Mouse (Mus musculus) limb, embryonic 13.5 days (tissue): Measurements from ENCODE around the gene Sntg2. TPM values are rescaled to one million over a fixed set of nuclear protein-coding genes. Genes with fewer than 3 reads are reported as not detected.

Source experiments
- ATAC-seq: fragments of 200-750 bp; cut with Nextera tagmentation; 2 replicates; pipeline ENCODE4 v1.8.0; 2017; ENCODE audit warnings: low read depth, moderate number of reproducible peaks, moderate TSS enrichment; ENCODE audit not compliant: low FRiP score
- H3K27ac ChIP-seq: fragments of 300-500 bp; sonication (generic); 2 replicates; pipeline ENCODE4 v1.5.1; 2015; ENCODE audit warnings: inconsistent platforms, mild to moderate bottlenecking, moderate library complexity
- H3K27me3 ChIP-seq: fragments of 300-500 bp; sonication (generic); 2 replicates; pipeline ENCODE4 v1.6.1; 2015; ENCODE audit warnings: mild to moderate bottlenecking, inconsistent platforms
- H3K36me3 ChIP-seq: fragments of 300-500 bp; sonication (generic); 2 replicates; pipeline ENCODE4 v1.6.1; 2015; ENCODE audit warnings: inconsistent platforms, mild to moderate bottlenecking, moderate library complexity
- H3K4me1 ChIP-seq: fragments of 300-500 bp; sonication (generic); 2 replicates; pipeline ENCODE4 v1.6.1; 2015; ENCODE audit warnings: inconsistent platforms
- H3K4me2 ChIP-seq: fragments of 300-500 bp; sonication (generic); replicated peaks from 2 replicates; pipeline ENCODE4 v1.6.1; 2015; ENCODE audit warnings: inconsistent platforms, mild to moderate bottlenecking, moderate library complexity
- H3K4me3 ChIP-seq: fragments of 300-500 bp; sonication (generic); 2 replicates; pipeline ENCODE4 v1.5.1; 2015; ENCODE audit warnings: moderate library complexity, mild to moderate bottlenecking, inconsistent platforms
- H3K9ac ChIP-seq: fragments of 300-500 bp; sonication (generic); 2 replicates; pipeline ENCODE4 v1.6.1; 2015; ENCODE audit warnings: mild to moderate bottlenecking, inconsistent platforms
- H3K9me3 ChIP-seq: fragments of 300-500 bp; sonication (generic); 2 replicates; pipeline ENCODE4 v1.6.1; 2016; ENCODE audit warnings: inconsistent platforms
- WGBS: fragments of 180-500 bp; shearing (Covaris S2); methylation state at CpG from one replicate; pipeline ENCODE4 v1.1.7; 2015; 5-methylcytosine and 5-hydroxymethylcytosine counted together
- polyA plus RNA-seq: library from polyadenylated mRNA; unstranded; fragments of >200 nt; fragmentation: Nextera tagmentation; extraction: Ambion mirVana; gene quantifications from 2 replicates; pipeline ENCODE4 v1.2.1, GENCODE M21; 2015

Sntg2 gene
- polyA plus RNA-seq, 1 experiment from 2014 or later, result 1.9 TPM

DNA sequence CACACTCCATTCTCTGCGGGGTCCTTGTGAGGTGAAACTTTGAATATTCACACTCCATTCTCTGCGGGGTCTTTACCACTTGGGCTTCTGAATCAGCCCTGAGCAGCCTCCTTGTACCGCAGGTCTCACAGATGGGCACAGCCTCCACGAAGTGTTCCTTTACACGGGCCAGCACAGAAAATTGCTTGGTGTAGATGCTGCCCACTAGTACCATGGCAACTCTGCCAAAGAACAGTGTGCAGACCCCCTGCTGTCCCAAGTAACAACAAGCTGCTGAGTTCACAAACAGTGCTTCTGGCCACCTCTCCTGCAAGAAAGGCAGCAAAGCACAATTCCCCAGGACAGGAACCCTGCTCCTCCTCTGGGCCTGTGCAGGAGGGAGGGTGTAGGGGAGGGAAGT lies 109.0 kb downstream of the Sntg2 start:
- Histone ChIP-seq H3K4me3 (no peak overlapping the region), H3K27ac (no peak overlapping the region), H3K4me2 (no peak overlapping the region), H3K9ac (no peak overlapping the region), H3K36me3 (no peaks in the 10 kb centered on the region), H3K4me1 (peaks cover 13% of the 10 kb centered on the region), H3K9me3 (no peaks in the 10 kb centered on the region), H3K27me3 (peaks cover 27% of the 10 kb centered on the region)
- WGBS, result 46% methylated on average over 5 of the region's 5 CpGs
- ATAC-seq, result no peak

DNA sequence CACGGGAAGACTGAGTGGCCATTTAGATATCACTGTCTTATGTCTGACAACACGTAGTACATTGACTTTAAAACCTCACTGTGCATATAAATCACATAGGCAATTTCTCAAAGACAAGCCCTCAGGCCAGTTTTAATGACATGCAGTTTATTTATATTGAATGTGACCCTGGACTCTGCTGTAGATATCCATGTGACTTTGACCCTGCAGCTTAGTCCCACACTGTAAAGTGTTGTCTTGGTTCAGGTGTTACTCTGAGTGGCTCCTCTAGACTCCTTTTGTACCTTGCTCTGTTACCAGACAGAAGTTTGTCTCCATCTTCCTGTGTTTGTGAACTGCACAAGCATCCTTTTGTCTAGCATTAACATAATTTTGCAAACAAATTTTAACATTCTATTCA lies 112.0 kb downstream of the Sntg2 start:
- peaks cover 13% of the 10 kb centered on the region for H3K4me1 ChIP-seq
- WGBS, result 14% methylated on average over 2 of the region's 2 CpGs
- ATAC-seq, result no peak

DNA sequence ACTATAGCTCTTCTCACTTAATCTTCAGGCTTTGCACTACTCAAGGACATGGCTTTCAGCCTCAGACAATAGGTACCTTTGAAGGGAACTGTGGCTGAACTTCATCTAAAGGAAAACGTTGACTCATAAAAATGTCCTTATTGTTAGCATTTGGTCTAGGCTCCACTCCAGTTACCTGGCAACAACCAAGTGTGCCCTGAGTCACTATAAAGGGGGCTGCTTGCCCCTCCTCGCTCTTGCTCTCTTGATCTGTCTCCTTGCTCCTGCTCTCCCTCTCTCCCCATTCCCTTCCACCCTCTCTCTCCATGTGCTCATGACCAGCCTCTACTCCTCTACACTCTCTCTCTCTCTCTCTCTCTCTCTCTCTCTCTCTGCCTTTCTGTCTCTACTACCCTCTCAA lies 114.5 kb downstream of the Sntg2 start:
- Histone ChIP-seq H3K9me3 (no peaks in the 10 kb centered on the region), H3K4me1 (peaks cover 13% of the 10 kb centered on the region), H3K36me3 (no peaks in the 10 kb centered on the region), H3K4me3 (no peak overlapping the region), H3K27me3 (peaks cover 35% of the 10 kb centered on the region), H3K9ac (no peak overlapping the region), H3K4me2 (no peak overlapping the region), H3K27ac (no peak overlapping the region)
- no peak for ATAC-seq
- WGBS, result 51% methylated on average over 2 of the region's 2 CpGs

More for the DNA sequence above, 112.0 kb downstream of the Sntg2 start:
- no peaks in the 10 kb centered on the region for H3K36me3 ChIP-seq
- H3K27me3 ChIP-seq, result peaks cover 33% of the 10 kb centered on the region
- no peak overlapping the region for H3K4me3 ChIP-seq
- no peaks in the 10 kb centered on the region for H3K9me3 ChIP-seq
- no peak overlapping the region for H3K4me2 ChIP-seq
- H3K9ac ChIP-seq, result no peak overlapping the region
- H3K27ac ChIP-seq, result no peak overlapping the region

DNA sequence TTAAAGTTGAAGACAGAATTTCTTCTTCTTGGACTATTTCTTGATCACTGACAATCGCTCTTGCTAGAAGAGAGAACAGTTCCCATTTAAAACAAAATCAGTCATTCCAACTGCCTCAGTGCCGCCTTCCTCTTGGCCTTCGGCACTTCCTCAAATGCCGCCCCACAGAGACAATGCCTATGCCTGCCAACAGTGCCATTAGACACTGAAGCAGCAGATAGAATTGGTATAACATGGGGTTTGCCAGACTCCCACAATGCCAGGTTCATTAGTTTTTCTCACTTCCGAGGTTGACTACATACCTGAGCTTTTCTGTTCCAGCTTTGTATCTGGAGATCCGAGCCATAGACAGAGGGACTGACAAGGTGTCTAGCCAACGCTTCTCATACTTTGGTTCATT lies 115.5 kb downstream of the Sntg2 start:
- Histone ChIP-seq H3K9ac (no peak overlapping the region), H3K4me2 (no peak overlapping the region), H3K27ac (no peak overlapping the region), H3K9me3 (no peaks in the 10 kb centered on the region), H3K4me1 (peaks cover 13% of the 10 kb centered on the region), H3K36me3 (no peaks in the 10 kb centered on the region), H3K27me3 (peaks cover 31% of the 10 kb centered on the region), H3K4me3 (no peak overlapping the region)
- ATAC-seq, result no peak
- WGBS, result 94% methylated on average over 7 of the region's 7 CpGs

DNA sequence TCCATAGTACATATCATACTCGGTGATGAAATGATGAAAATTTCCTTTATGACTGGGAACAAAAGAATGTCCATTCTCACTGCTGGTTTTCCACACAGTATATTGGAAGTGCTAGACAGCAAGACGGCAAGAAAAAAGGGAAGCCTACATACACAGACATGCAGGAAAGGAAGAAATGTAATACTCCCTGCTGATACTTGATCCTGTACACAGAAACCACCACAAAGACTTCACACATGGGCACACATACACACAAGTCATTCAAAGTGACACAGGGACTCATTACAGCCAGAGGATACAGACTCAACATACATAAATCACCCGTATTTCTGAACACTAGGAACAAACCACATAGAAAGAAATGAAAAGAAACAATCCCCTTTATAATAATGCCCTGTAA lies 117.0 kb downstream of the Sntg2 start:
- no peak overlapping the region for H3K4me3 ChIP-seq
- peaks cover 13% of the 10 kb centered on the region for H3K4me1 ChIP-seq
- no peaks in the 10 kb centered on the region for H3K9me3 ChIP-seq
- no peak overlapping the region for H3K9ac ChIP-seq
- WGBS, result 72% methylated on average over 3 of the region's 3 CpGs
- H3K36me3 ChIP-seq, result no peaks in the 10 kb centered on the region
- no peak for ATAC-seq
- no peak overlapping the region for H3K4me2 ChIP-seq
- H3K27me3 ChIP-seq, result peaks cover 35% of the 10 kb centered on the region
- H3K27ac ChIP-seq, result no peak overlapping the region

DNA sequence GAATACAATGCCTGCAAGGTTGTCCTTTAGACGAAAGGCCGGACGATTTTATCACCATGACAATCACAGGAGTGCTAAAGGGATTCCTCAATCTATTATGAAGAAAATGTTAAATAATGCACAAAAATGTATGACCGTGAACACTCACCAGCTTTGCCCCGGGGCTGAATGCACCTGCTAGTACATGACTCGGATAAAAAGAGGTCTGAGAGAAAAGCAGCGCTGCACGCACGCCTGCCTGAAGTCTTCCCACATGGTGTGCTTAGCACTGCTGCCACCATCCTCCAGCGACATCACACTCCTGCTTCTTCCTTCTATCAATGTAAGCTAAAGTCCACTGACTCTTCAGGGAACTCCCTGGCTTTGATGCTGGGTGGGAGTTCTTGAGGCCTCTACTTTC lies 118.6 kb downstream of the Sntg2 start:
- H3K9me3 ChIP-seq, result no peaks in the 10 kb centered on the region
- H3K4me1 ChIP-seq, result peaks cover 3% of the 10 kb centered on the region
- 85% methylated on average over 10 of the region's 10 CpGs for WGBS
- no peak overlapping the region for H3K4me3 ChIP-seq
- no peak for ATAC-seq
- no peak overlapping the region for H3K9ac ChIP-seq
- no peak overlapping the region for H3K27ac ChIP-seq
- no peak overlapping the region for H3K4me2 ChIP-seq
- H3K36me3 ChIP-seq, result no peaks in the 10 kb centered on the region
- peaks cover 42% of the 10 kb centered on the region for H3K27me3 ChIP-seq

DNA sequence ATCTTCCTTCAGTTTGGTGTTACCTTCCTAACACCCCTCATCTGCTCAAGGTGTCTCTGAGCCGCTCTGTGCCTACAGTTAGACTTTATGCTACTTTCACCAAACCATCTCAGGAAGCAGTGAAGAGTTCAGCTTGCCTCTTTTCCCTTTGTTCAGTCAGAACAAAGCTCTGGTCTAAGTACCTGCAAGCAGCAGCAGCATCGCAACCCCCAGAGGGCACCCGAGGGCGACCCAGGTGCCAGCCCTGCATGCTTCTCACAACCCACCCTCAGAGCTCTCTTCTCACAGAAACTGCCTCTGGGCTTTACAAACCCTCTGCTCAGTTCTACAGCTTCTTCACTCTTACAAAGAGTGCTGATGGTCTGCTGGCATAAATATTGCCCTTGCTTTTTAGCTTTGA lies 120.8 kb downstream of the Sntg2 start:
- Histone ChIP-seq H3K4me2 (no peak overlapping the region), H3K36me3 (no peaks in the 10 kb centered on the region), H3K4me3 (no peak overlapping the region), H3K4me1 (no peaks in the 10 kb centered on the region), H3K9ac (no peak overlapping the region), H3K9me3 (no peaks in the 10 kb centered on the region), H3K27me3 (peaks cover 44% of the 10 kb centered on the region), H3K27ac (no peak overlapping the region)
- WGBS, result 88% methylated on average over 4 of the region's 4 CpGs
- ATAC-seq, result no peak

DNA sequence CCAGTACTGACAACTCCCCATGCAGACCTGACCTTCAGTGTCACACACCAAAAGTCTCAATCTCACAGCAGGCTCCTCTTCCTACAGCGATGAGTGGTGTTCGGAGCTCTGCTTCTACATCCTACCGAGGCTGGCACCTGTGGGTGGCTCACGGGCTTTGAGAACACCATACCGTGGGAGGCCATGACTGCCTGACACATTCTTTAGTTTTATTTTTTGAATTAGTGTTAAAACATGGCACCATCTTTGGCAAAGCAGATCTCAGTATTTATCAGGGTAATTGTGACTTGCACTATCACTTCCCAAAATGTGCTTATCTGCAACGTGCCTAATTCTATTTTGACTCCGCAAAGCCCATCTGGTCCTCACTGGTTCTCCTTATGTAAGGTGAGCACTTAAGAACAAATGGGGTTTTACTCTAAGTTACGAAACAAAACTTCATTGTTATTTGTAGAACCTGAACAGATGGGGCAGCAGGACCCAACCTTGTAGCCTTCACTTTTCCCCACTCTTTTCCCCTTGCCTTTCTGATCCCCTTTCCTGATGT lies 121.8 kb downstream of the Sntg2 start:
- ATAC-seq, result no peak
- Histone ChIP-seq H3K9me3 (no peaks in the 10 kb centered on the region), H3K4me1 (no peaks in the 10 kb centered on the region), H3K27ac (no peak overlapping the region), H3K4me3 (no peak overlapping the region), H3K9ac (no peak overlapping the region), H3K4me2 (no peak overlapping the region), H3K36me3 (no peaks in the 10 kb centered on the region), H3K27me3 (peaks cover 46% of the 10 kb centered on the region)
- 92% methylated on average over 8 of the region's 8 CpGs for WGBS

DNA sequence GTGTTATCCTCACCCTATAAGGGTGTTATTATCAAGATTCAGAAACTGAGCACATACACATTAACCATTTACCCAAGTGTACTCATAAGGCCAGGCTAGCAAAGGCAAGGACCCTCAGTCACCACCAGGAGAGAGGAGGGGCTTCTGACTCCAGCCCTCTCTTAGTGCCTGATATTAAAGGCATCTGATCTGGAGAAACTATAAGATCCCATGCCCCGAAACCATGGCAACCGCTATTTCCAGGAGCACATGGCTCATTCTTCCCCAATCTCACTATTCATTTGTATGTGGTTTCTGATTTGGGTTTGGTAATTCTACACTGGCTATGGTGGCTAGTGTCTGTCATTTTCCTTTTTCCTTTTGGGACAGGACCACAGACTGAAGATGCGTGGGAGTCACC lies 124.1 kb downstream of the Sntg2 start:
- H3K4me1 ChIP-seq, result peaks cover 4% of the 10 kb centered on the region; the same call in 1 of the 2 replicates
- no peaks in the 10 kb centered on the region for H3K36me3 ChIP-seq
- no peak overlapping the region for H3K4me3 ChIP-seq
- no peaks in the 10 kb centered on the region for H3K9me3 ChIP-seq
- peaks cover 50% of the 10 kb centered on the region for H3K27me3 ChIP-seq
- 91% methylated on average over 3 of the region's 3 CpGs for WGBS
- H3K9ac ChIP-seq, result no peak overlapping the region
- no peak overlapping the region for H3K4me2 ChIP-seq
- no peak overlapping the region for H3K27ac ChIP-seq
- ATAC-seq, result no peak

DNA sequence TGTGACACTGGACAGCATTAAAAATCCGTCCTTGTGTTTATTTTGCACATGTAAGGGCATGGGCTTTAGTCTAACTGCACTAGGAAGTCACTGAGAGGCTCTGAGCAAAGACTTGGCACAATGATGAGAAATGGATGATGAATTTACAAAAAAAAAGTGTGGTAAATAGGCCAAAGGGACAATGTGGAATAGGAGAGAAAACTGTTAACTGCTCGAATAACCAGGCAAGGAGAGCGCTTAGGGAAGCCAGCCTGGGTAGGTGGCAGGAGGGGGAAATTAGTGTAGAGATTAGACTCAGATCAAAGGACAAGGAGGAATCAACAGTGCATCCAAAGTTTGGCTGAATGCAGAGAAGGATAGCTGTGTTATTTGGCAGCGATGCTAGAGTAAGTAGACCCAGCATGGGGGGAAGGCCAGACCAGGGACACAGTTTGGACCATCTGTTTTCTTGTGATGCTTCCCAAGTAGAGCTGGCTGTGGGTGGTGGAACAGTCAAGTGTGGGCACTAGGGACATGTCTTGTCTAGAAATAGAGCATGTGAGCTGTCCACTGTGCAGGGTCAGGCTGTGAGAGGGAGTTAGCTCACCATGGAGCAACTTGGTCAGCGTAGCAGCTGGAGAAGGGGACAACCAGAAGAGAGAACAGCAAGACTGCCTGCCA lies 126.8 kb downstream of the Sntg2 start:
- H3K4me3 ChIP-seq, result no peak overlapping the region
- H3K36me3 ChIP-seq, result no peaks in the 10 kb centered on the region
- H3K4me2 ChIP-seq, result no peak overlapping the region
- H3K4me1 ChIP-seq, result peaks cover 5% of the 10 kb centered on the region; the same call in 1 of the 2 replicates
- H3K27me3 ChIP-seq, result peaks cover 38% of the 10 kb centered on the region
- no peak overlapping the region for H3K27ac ChIP-seq
- ATAC-seq, result no peak
- no peaks in the 10 kb centered on the region for H3K9me3 ChIP-seq
- 78% methylated on average over 5 of the region's 5 CpGs for WGBS
- no peak overlapping the region for H3K9ac ChIP-seq

DNA sequence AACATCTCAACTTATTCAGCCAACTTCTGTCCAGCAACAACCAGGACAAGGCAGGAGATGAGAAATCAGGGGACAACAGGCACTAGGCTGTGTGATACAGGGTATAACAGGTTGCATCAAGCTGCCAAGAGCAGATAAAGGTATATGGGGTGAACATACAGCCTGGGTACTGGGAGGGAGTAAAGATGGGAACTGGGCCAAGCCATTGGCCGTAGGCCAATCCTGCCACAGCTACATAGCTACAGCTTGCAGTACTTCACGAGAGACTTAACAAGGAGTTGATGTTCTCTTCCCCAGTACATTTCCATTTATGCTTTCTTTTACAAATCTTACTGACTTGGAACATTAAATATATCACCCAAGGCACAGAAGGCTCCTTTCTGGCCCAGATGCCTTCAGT lies 129.0 kb downstream of the Sntg2 start:
- no peak for ATAC-seq
- Histone ChIP-seq H3K9ac (no peak overlapping the region), H3K4me3 (no peak overlapping the region), H3K27me3 (peaks cover 17% of the 10 kb centered on the region; the same call in 1 of the 2 replicates), H3K4me2 (no peak overlapping the region), H3K4me1 (peaks cover 5% of the 10 kb centered on the region; the same call in 1 of the 2 replicates), H3K9me3 (no peaks in the 10 kb centered on the region), H3K36me3 (no peaks in the 10 kb centered on the region), H3K27ac (no peak overlapping the region)
- 47% methylated on average over 2 of the region's 2 CpGs for WGBS

DNA sequence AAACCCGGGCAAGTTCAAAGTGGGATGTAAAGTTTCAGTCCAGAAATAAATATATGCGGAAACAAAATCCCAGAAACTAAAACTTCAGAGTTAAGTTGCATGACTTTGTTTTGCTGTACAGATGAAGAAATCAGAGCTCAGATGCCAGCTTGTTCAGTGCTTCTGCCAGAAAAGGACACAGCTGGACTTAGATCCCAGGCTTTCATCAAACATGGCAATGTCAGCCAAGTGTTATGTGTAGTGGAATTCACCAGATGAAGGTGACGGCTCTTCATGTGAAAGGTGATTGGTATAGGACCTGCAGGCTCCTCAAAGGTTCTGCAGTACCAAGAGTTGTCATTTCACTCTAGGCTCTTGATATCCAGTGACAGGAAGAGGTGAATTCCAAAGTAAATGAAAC lies 132.3 kb downstream of the Sntg2 start:
- Histone ChIP-seq H3K9me3 (no peaks in the 10 kb centered on the region), H3K4me1 (peaks cover 5% of the 10 kb centered on the region; the same call in 1 of the 2 replicates), H3K27me3 (peaks cover 5% of the 10 kb centered on the region; the same call in 1 of the 2 replicates), H3K36me3 (no peaks in the 10 kb centered on the region), H3K4me3 (no peak overlapping the region), H3K27ac (no peak overlapping the region), H3K4me2 (no peak overlapping the region), H3K9ac (no peak overlapping the region)
- 83% methylated on average over 3 of the region's 3 CpGs for WGBS
- ATAC-seq, result no peak

DNA sequence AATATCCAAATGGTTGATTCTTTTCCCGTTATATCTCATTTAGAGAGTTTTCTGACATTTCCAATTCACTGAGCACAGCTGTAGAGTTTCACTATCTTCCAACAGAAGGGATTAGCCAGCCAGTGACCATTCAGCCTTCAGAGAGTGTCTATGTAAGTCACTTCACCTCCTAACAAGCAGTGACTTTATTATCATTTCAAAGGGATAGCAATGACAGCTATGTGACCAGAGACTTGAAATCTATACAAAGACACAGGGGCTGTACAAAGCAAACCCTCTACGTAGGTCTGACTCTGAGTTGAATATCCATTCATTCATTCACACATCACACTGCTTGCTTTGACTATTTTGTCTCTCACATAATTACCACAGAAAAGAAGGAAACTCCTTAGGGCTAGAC lies 138.2 kb downstream of the Sntg2 start:
- no peaks in the 10 kb centered on the region for H3K4me1 ChIP-seq
- no peaks in the 10 kb centered on the region for H3K27me3 ChIP-seq
- 80% methylated on average over 2 of the region's 2 CpGs for WGBS
- no peak overlapping the region for H3K4me2 ChIP-seq
- H3K9ac ChIP-seq, result no peak overlapping the region
- ATAC-seq, result no peak
- no peaks in the 10 kb centered on the region for H3K9me3 ChIP-seq
- H3K4me3 ChIP-seq, result no peak overlapping the region
- no peaks in the 10 kb centered on the region for H3K36me3 ChIP-seq
- H3K27ac ChIP-seq, result no peak overlapping the region
